Mouse (Mus musculus): ENCODE data around the gene Vps35l.

DNA sequence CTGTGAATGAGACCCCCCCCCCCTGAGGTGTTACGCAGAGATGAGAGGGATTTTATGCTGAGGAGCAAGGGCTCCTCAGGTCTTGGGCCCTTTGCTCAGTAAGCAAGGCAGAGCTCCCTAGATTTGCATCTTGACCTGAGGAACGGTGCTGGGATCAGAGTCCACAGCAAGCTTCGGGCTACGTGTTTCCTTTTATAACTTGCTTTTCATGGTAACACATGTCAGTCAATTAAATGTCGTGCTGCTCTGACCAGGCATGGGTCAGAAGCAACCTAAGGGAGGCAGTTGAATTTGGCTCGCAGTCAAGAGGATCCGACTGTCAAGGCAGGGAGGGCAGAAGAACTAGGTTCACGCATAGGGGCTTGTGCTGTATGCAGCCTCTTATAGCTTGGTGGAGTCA is 53.9 kb downstream of the Vps35l start:
- TF ChIP-seq CTCF (conservative IDR thresholded peaks at IDR 0.05; ENCODE audit: low read length) (no peak), POU5F1 (IDR thresholded peaks at IDR 0.05; ENCODE audit: borderline replicate concordance, low read length) (no peak)

All from E14TG2a.4 (cell line).